Mouse (Mus musculus): ENCODE data around the gene Isca1. TPM values are rescaled to one million over a fixed set of nuclear protein-coding genes. Genes with fewer than 3 reads are reported as not detected.
"Not testable (repeated sequence)": the region's sequence is repeated elsewhere in the genome, so short reads cannot be mapped to it uniquely, and the experiment has no call there.

The Isca1 gene
- polyA plus RNA-seq, 1 experiment from 2014 or later: 84.5 TPM

GRCm38 (mm10) chr13:59713710-59714109 is 55.9 kb downstream of the Isca1 start:
- H3K27me3 ChIP-seq (replicated peaks; ENCODE audit: control insufficient read depth, insufficient read depth, low read length): no peaks in the 10 kb centered on the region
- WGBS: 52% methylated on average over 3 of the region's 3 CpGs
- H3K36me3 ChIP-seq (ENCODE audit: control insufficient read depth, insufficient read depth): no peaks in the 10 kb centered on the region
- H3K9me3 ChIP-seq (ENCODE audit: control insufficient read depth): no peaks in the 10 kb centered on the region
- H3K4me2 ChIP-seq (replicated peaks; ENCODE audit: low read depth): no peak overlapping the region
- no peak overlapping the region for H3K27ac ChIP-seq (ENCODE audit: low read depth, low read length)
- H3K4me3 ChIP-seq (ENCODE audit: low read depth, low read length): no peak overlapping the region
- H3K9ac ChIP-seq (ENCODE audit: low read depth, low read length): no peak overlapping the region
- H3K4me1 ChIP-seq (replicated peaks; ENCODE audit: control insufficient read depth, insufficient read depth, low read length): no peaks in the 10 kb centered on the region
- no peak for TF ChIP-seq CTCF (IDR thresholded peaks at IDR 0.05; ENCODE audit: low read depth)
- no peak for ATAC-seq

GRCm38 (mm10) chr13:59711984-59712383 is 57.6 kb downstream of the Isca1 start, which contains the start of gene Spata31d1b:
Gene Spata31d1b (plus strand): TSS chr13:59712284.
- H3K27me3 ChIP-seq (replicated peaks; ENCODE audit: control insufficient read depth, insufficient read depth, low read length); H3K36me3 ChIP-seq (ENCODE audit: control insufficient read depth, insufficient read depth); H3K4me1 ChIP-seq (replicated peaks; ENCODE audit: control insufficient read depth, insufficient read depth, low read length); ATAC-seq; H3K9me3 ChIP-seq (ENCODE audit: control insufficient read depth); H3K4me3 ChIP-seq (ENCODE audit: low read depth, low read length); H3K4me2 ChIP-seq (replicated peaks; ENCODE audit: low read depth); H3K9ac ChIP-seq (ENCODE audit: low read depth, low read length); H3K27ac ChIP-seq (ENCODE audit: low read depth, low read length): not testable (repeated sequence)
- WGBS: 49% methylated on average over 3 of the region's 3 CpGs

GRCm38 (mm10) chr13:59710230-59710629 is 59.4 kb downstream of the Isca1 start, which contains the start of gene Spata31d1a:
Gene Spata31d1a (minus strand): TSS chr13:59710330.
- Histone ChIP-seq H3K4me3 (ENCODE audit: low read depth, low read length) (no peak within 1 kb of the TSS), H3K4me1 (replicated peaks; ENCODE audit: control insufficient read depth, insufficient read depth, low read length) (no peaks in the 10 kb centered on the region), H3K9me3 (ENCODE audit: control insufficient read depth) (no peaks in the 10 kb centered on the region), H3K4me2 (replicated peaks; ENCODE audit: low read depth) (no peak within 1 kb of the TSS), H3K36me3 (ENCODE audit: control insufficient read depth, insufficient read depth) (no peaks in the 10 kb centered on the region), H3K9ac (ENCODE audit: low read depth, low read length) (no peak within 1 kb of the TSS), H3K27me3 (replicated peaks; ENCODE audit: control insufficient read depth, insufficient read depth, low read length) (no peaks in the 10 kb centered on the region), H3K27ac (ENCODE audit: low read depth, low read length) (no peak within 1 kb of the TSS)
- 86% methylated on average over 15 of the region's 15 CpGs for WGBS
- no peak for ATAC-seq
- TF ChIP-seq CTCF (IDR thresholded peaks at IDR 0.05; ENCODE audit: low read depth): no peak

Other genes starting within 250 kb of the Isca1 start
- 7.3 TPM in 2 replicates for gene Agtpbp1, start 184.6 kb downstream of the Isca1 start, polyA plus RNA-seq (2015; fragmentation: Nextera tagmentation; extraction: Ambion mirVana)
- 39.8 and 44.7 TPM in 2 replicates for gene Naa35, start 184.6 kb downstream of the Isca1 start, polyA plus RNA-seq (2015; fragmentation: Nextera tagmentation; extraction: Ambion mirVana)
- 29.6 and 34.3 TPM in 2 replicates for gene Golm1, start 94.0 kb downstream of the Isca1 start, polyA plus RNA-seq (2015; fragmentation: Nextera tagmentation; extraction: Ambion mirVana)
- gene 4921517D22Rik, start 75.7 kb downstream of the Isca1 start, polyA plus RNA-seq (2015; fragmentation: Nextera tagmentation; extraction: Ambion mirVana): not detected in 2 replicates
- not detected in 2 replicates for gene Spata31d1a, start 59.5 kb downstream of the Isca1 start, polyA plus RNA-seq (2015; fragmentation: Nextera tagmentation; extraction: Ambion mirVana)
- not detected in 2 replicates for gene Spata31d1b, start 57.5 kb downstream of the Isca1 start, polyA plus RNA-seq (2015; fragmentation: Nextera tagmentation; extraction: Ambion mirVana)
- gene Spata31d1d, start 38.1 kb downstream of the Isca1 start, polyA plus RNA-seq (2015; fragmentation: Nextera tagmentation; extraction: Ambion mirVana): not detected in 2 replicates
- not detected in 2 replicates for gene 1700014D04Rik, start 23.1 kb downstream of the Isca1 start, polyA plus RNA-seq (2015; fragmentation: Nextera tagmentation; extraction: Ambion mirVana)
- gene Gm49354, start 12.4 kb upstream of the Isca1 start, polyA plus RNA-seq (2015; fragmentation: Nextera tagmentation; extraction: Ambion mirVana): not detected in 2 replicates
- gene Tut7, start 53.3 kb upstream of the Isca1 start, polyA plus RNA-seq (2015; fragmentation: Nextera tagmentation; extraction: Ambion mirVana): 50.1 and 55.4 TPM in 2 replicates

Measured in intestine, postnatal 0 days (tissue).